Mouse (Mus musculus) cerebellum, adult 9-11 months (tissue): ENCODE measurements around the gene Nmnat2.

Source experiments
- DNase-seq: peaks from one replicate; pipeline ENCODE4 v3.0.0; 2022

The Nmnat2 gene

DNA sequence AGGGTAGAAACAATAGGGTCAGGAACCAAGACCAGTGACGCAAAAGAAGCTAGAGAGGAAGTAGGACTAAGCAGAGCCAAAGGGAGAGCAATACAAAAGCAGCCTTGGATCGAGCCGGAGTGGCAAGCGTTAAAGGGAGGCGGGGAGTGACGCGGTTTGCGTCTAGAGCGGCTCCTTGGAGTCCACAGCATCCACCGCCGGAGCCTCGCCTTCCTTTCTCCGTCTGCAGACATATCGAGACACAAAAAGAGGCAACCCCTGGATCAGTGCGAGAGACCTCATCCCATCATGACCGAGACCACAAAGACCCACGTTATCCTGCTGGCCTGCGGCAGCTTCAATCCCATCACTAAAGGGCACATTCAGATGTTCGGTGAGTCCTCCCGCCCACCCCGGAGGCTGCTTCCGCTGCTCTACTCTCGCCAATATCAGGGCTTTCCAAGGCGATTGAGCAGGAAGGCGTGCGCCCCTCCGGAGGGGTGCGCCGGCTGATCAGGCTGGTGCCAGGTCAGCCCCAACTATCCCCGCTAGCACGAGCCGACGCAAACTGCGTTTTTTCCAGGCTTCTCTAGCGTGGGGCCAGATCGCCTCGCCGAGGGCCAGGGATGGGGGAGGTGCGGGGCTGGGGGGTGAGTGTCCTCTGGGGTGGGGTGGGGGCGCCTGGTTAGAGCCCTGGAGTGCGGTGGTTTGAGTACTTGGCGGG lies at the start of gene Nmnat2:
Gene Nmnat2 (plus strand): TSS at position 173 of the 703 bp plus-strand sequence.
- DNase-seq = peak; percentile 82

DNA sequence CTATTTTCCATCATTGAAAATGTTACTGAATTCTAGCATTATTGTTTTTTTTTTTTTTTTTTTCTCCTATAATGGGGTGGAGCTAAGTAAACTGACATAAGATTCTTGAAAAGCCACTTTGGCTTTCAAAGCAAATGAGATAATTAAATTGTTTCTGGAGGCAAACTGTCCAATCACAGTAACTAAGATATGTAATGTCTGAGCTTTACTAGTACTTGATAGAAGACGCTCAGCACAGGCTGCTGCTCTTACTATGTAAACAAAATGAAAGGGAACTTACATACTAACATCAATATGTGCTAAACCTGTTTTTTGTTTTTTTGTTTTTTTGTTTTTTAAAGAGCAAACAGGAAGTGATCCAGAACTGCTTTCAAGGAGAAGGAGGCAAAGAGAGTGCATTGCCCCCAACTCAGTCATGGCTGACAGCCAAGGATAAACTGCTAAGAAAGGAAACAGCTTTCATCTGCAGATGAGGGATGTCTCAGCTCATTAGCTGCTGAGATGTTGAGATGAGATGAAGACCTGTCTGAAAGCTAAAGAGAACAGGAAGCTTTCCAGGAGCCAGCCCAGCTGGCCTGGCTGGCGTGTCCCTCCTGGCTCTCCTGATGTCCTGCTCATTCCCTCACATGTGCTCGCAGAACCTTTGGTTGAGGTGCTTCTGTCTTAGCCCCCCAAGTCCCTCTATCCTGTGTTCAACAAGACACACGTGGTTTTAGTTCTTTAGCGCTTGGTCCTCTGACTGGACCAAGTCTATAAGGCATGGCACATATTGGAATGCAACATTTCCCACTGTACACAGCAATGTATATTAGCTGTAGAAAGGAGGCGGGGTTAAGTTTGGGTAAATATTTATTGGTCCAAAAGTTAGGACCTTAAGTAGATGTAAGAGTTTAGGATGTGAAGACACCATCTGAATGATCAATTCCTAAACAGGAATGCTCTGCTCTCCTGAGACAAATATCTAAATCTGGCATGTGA lies 41.0 kb upstream of the Nmnat2 start:
- no peak for DNase-seq

DNA sequence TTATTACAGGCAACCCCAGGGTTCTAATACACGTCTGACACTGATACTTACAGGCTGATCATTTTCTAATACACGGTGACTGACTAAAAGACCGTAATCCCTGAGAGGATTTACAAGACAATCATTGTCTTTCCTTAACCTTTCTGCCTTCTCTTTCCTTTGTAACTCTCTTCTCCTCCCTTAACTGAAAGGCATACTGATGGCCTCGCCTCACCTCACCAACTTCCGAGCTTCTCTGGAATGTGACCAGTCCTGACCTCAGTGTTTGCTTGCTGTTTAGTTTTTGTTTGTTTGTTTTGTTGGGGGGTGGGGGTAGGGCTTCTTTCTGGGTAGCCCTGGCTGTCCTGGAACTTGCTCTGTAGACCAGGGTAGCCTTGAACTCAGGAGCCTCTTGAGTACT lies 39.0 kb upstream of the Nmnat2 start:
- DNase-seq = no peak

DNA sequence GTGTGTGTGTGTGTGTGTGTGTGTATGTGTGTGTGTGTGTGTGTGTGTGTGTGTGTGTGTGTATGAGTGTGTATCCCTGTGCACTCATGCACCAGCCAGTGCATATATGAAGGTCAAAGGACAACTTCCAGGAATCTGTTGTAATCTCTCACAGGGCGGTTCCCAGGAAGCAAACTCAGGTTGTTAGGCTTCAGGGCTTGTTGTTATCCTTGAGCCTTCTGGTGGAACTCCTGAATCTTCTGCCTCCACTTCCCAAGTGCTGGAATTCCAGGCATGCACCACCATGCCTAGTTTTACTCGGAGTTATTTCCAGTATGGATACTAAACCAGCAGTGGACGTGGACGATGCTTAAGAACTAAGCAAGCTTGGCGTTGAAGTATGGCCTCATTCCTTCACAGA lies 37.9 kb upstream of the Nmnat2 start:
- no peak for DNase-seq

DNA sequence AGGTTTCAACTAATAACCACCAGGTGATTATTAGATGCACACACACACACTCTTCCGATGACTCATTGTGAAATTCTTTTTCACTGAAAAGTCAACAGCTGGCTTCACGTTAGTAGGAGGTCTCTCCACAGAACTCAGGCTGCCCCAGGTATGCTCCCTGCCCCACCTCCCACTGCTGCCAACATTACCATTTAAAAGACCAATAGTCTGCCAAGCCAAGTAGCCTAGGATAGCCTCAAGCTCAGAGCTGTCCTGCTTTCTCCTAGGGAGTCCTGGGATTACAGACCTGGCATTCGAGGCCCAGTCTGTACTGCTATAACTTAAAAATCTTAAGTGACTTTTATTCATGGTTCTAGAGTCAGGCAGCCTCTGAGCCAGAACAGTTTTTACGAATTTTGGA lies 37.2 kb upstream of the Nmnat2 start:
- no peak for DNase-seq

DNA sequence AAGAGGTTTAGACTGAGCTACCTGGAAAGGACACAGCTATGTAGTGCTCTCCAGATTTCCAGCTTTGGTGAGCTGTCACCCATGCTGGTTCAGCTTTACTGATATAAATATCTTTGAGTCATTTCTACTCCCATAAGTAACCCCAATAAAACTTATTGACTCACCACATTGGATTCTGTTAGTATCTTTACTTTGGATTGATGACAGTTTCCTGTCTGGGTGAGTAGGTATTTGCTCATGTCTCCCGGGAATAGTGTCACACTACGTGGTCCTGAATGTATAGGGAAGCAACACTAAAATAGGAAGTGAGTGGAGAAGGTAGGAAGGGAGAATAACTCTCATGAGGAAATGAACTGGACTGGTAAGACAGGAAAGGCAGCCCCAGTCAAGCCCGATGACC lies 33.0 kb upstream of the Nmnat2 start:
- DNase-seq = no peak

DNA sequence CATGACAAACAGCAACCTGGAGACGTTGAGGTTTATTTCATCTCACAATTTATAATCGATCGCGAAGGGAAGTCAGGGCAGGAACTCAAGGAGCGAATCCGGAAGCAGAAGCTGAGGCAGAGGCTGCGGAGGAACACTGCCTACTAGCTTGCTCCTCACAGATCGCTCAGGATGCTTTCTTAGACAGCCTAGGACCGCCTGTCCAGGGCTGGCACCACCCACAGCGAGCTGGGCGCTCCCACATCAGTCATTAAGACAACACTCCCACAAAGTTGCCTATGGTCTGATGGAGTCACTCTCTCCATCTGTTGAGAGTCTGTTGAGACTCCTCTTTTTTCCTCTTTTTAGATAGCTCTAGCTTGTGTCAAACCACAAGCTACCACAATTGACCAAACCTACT lies 20.8 kb upstream of the Nmnat2 start:
- no peak for DNase-seq

DNA sequence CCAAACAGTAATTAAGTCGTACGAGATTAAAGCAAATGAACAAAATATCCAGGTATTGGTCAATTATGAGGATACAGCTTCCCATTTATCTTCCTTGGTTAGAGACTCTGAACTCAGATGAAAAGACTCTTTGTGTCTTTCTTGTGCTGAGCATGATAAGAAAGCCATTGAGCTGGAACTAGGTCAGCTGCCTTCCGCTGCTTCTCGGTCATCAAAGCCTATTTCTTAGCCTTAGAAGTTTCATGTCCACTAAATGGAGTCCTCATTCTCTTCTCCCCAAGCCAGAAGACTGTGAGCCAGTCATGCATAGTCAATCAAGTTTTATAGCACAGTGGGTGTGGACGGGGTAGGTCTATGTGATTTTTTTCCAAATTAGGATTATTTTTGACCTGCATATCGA lies 19.3 kb upstream of the Nmnat2 start:
- no peak for DNase-seq

DNA sequence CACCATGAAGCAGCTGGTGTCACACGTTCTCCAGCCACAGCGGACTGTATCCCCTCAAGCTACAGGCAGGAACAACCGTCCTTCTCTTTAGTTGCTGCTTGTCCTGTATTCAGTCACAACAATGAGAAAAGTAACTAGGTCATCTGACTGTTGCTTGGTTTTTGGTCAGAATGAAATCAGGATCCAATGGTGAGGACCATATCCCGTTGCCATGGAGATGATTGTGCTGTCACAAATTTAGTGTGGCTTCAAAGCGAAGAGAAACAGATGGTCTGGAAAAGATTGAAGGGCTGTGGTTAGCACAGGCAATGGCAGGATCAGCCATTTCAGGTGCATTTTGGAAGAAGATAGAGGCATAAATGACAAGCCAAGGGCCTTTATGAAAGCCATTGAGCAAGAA lies 18.4 kb upstream of the Nmnat2 start:
- no peak for DNase-seq

DNA sequence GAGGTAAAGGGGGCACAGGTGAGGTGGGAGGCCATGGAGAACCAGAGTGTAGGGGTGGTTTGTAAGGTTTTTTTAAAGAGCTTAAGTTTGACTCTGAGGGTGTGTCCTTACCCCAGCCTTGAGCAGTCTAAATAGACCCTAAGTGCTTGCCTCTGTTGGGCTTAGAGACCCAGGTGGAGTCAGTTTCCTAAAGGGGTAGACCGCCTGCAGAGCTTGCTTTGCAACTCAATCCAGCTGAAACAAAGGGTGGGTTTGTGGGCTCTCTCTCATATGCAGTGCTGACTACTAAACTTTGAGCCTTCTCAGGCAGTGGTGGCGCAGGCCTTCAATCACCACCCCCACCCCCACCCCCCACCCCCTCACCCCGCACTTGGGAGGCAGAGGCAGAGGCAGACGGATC lies 11.8 kb upstream of the Nmnat2 start:
- no peak for DNase-seq

DNA sequence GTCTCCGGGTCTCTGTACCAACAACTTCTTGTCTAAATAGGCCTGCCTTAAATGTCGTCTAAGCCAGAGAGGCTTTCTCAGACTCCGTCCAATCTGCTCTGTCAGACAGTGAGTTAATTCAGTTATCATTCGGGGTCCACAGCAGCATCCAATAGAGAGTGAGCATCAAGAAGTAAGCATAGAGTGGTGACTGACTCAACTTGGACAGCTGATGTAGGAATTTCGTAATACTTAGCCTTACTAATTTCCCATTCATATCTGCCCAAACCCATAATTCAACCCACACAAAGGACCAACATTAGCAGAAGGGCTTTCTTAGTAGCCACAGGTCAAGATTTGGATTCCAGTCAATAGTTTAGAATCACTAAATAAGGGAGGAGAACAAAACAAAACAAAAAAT lies 626 bp upstream of the Nmnat2 start:
- no peak for DNase-seq

DNA sequence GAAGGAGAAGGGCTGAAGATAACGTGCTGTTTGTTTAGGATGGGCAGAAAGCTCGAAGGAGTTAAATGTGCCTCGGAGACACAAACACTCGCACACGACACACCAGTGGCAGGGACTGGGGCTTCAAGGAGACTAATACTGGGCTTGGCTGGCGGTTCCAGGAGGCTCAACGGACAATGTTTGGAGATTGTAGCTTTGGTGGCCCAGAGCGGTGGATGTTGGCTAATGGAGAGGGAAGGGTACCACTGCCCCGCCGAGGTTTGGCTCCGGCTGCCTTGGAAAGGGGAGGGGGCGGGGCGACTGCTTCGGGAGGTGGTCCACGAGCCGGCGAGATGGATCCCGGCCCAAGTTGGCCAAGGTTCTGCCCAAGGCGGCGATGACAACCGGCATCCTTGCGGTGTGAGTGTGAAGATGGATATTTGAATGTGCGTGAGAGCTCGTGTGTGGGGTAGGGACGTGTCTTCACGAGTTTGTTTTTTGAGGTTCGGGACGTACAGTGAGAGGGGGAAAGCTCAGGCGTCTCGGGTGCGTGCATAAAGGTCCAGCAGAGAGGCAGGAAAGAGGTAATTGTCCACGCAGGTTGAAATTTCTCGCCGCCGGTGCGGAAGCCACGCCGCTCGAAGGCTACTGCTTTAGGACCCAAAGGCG lies 895 bp downstream of the Nmnat2 start:
- DNase-seq = peak; percentile 65

DNA sequence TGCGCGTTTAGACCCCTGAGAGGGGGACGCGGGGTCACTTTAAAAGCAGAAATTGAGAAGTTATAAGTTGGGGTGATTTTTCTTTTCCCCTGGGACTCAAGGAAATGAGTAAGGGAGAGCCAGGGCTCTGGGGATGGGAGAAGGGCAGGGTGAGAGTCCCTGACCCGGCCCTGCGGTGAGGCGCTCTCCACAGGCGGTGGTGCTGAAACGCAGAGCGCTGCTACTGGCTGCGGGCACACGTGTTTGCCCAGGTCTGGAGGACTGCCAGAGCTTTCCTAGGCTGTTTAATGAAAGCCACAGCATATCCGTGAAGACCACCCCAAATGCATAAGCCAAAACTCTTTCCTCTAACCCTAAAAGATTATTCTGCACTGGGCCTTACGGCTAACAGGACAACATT lies 1.4 kb downstream of the Nmnat2 start:
- DNase-seq = peak; percentile 74

DNA sequence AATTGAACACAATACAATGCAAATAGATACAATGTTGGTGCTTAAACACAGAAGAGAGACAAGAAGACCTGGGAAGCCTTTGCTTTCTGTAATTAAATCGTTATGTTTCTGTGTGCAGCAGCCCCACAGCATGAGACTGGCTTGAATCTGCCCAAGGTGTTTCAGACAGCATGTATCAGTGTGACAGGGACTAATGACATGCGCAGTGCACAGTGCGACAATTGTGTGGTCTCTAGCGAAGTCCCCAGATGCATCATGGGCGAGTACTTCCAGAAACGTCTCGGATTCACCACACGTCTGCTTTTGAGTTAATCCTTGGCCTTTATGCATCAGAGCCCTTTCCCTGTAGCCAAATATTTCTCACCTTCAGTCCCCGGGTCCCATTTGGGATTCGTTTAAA lies 9.6 kb downstream of the Nmnat2 start:
- no peak for DNase-seq

DNA sequence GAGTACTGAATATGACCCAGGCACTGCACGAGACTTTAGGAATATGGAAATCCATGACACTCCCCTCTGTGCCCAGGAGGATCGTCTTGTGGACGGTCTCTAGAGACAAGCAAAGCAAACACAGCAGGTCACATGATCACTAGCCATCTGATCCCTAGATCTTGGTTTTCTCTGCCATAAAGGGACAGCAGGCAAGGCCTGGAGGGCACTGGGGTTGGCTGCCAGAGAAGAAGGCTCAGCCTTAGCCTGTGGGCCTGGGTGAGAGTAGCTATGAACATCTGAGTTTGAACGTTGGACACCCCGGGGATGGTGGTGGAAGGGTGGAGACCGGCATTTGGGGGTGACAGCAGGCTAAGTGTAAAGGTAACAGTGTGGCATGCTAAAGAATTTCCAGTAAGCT lies 11.4 kb downstream of the Nmnat2 start:
- no peak for DNase-seq

DNA sequence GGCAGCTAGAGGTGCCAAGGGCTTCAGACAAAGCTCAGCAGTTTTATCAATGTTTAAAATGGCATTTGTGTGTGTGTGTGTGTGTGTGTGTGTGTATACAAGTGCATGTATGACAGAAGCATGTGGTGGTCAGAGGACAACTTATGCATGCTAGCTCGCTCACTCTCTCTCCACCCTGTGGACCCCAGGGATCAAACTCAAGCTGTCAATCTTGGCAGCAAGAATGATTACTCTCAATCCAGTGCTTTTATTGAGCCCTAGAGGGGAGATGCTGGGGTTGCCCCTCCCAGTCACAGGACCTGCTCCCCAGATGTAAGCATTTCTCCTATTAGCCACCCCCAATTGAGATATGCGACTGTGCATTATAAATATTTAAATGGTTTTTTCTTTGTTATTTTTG lies 11.9 kb downstream of the Nmnat2 start:
- no peak for DNase-seq

DNA sequence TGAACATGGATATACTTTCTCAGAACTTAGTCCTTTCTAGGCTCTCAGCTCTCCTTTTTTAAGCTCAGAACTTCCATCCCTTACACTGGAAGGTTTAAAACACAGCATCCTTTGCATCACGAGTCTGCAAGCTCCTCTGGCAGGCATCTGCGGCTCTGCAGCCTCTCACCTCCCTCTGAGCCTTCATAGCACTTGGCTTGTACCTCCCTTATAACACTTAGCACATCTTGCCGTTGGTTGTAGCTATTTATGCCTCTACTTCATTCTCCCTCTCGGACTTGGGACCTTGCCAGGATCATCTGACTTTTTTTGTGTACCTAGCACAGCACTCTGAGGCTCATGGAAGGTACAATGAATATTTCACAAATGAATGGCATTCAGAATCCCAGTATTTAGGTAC lies 14.3 kb downstream of the Nmnat2 start:
- DNase-seq = no peak

DNA sequence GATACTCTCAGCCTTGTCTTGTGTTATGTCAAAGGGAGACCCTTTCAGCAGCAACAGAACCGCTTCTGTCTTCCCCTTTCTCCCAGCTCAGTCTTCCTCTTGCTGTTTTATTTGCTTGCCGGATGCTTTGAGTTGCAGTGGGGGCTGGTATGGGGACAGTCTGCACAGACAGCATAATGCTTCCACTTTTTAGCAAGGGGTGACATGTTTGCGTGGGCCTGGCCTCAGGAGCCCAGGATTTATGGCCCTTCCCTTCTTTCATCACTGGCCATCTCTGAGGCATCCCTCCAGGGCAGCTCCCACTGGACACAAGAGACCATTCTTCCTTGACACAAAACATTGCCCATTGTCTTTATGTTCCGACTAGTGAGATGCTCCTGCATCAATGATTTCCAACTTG lies 18.2 kb downstream of the Nmnat2 start:
- no peak for DNase-seq

DNA sequence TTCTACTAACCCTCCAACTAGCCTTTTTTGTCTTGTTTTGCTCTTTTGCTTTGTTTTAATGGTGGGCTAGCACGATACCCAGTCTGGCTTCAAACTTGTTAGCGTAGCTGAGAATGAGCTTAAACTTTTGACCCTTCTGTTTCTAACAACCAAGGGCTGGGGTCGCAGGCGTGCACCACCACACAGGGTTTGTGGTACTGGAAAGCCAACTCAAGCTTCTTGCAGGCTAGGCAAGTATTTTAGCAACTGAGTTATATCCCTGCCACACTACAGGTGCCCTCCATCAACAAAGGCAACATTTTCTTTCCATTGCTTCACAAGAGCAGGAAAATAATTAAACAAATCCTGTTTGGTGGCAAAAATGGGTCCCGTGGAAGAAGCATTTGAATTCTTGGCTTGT lies 18.6 kb downstream of the Nmnat2 start:
- DNase-seq = no peak

DNA sequence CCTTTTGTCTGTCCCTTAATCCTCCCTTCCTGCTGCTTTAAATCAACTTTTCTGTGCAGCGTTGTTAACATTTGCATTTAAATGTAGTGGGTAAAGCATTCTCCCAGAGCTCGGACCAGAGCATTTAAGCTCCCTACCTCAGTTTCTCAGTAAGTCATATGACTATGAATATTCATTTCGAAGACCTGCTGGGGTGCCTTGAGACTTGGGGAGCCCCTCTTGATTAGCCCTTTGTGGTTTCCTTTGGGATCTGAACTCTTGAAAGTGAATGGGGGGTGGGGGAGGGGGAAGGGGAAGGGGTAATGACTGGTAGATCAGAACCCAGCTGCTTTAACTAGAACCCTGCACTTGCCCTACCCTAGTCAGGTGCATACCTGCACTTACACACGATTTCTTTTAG lies 19.1 kb downstream of the Nmnat2 start:
- no peak for DNase-seq

DNA sequence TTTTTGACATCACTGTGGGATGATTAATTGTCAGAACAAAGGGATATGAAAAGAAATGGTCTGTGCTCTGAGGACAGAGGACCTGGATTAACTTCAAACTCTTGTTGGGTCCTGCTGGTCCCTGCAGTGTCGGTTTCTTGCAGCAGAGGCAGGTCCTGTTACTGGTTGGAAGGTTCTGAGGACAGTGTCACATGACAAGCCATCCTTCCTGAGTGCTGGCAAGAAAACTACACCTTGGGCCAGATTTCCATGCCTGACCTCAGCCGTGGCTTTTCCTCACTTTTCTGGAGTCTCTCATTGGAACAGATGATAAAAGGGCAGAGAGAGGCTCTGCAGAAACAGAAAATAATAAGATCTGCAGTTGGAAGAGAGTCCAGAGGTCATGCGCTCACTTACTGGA lies 20.4 kb downstream of the Nmnat2 start:
- peak; percentile 81 for DNase-seq

DNA sequence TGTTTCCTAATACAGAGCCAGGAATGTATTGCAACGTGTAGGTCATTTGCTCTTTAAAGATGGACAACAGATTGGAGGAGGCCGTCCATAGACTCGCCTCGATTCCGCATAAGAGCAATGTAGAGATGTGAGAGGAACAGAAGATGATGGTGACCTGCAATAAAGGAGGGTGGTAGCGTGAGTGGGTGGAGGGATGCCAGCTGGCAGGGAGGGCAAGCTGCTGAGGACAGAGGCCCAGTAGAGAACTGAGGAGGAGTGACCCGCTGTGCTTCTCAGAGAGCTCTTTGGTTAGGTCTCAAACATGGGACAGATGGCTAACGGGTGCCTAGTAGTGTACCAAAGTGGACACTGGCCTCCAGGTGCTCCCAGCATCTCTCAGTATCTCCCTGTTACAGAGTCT lies 23.9 kb downstream of the Nmnat2 start:
- DNase-seq = peak; percentile 66

DNA sequence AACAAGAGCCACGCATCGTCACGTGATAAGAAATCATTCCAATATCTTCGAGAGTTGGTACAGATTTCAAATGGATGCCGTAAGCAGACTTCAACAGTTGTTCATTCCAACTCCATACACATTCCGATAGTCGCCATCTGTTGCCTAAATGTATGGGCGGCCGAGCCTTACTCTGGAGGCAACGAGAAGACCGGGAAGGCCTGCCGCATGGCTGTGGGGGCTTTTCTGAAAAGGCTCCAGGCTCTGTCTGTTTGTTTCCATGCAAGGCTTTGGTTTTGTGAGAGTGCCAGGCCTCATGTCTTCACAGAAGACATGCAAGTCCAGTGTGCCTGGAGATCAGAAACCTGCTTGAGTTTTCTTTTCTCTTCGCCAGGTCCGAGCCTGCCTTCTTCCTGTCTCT lies 28.6 kb downstream of the Nmnat2 start:
- no peak for DNase-seq

DNA sequence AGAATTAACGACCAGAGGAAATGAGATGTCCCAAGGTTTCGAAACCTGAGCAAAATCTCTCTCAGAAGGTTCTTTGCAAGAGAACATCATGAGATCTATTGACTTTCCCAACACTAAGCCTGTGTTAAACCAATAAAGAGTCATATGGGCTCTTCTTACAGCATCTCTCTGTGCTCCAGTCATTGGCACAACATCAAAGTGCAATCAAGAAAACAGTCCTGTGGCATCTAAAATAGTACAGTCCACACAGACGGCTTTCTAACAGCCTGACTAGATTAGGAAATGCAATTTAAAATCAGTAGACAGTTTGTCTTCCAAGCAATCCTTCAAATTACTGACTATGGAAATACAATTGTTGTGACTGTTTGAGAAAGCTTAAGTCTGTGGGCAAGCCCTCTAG lies 32.2 kb downstream of the Nmnat2 start:
- no peak for DNase-seq
